Mouse (Mus musculus): Measurements from ENCODE around the gene Pla2g3.
A peak's percentile ranks its signal among the peaks of the same experiment; 100 is the strongest.

Pla2g3 gene

DNA sequence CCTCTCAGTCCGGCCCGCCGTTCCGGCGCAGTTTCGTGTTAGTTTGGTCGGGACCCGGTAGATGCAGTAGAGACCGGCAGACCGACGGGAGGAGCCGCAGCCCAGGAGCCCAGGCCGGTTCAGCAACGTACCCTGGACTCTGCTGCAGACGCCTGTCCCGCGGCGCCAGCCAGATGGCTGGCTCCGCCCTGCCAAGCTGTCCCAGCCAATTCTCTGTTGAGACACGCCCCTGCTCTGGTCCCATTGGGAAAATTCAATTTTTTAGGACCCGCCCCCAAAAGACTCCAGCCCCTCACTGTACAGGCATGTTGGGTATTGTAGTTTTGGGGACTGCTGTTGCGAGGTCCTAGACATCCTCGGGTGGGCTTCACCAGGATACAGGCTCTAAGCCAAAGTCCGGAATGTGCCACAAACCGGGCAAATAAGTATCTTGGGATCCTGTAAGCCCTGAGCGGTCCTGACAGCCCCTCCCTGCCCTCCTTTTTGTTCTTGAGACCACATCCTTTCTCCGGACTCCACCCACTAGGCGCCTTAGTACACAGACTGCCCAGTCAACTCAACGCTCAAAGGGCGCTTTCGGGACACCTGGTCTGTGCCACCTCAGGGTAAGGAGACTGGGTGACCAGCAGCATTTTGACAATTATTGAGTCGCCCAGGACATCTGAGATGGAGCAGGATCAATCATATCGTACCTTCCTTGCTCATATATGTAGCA is 51.2 kb downstream of the Pla2g3 start:
- DNase-seq, result peak; percentile 79

- no peak for DNase-seq
These were observed 51.7 kb downstream of the Pla2g3 start for GRCm38 (mm10) chr11:3539826-3540196.

- no peak for DNase-seq
These were observed 52.5 kb downstream of the Pla2g3 start, which contains the start of gene Smtn for GRCm38 (mm10) chr11:3540451-3541085. Smtn (minus strand) TSS chr11:3540612.

DNA sequence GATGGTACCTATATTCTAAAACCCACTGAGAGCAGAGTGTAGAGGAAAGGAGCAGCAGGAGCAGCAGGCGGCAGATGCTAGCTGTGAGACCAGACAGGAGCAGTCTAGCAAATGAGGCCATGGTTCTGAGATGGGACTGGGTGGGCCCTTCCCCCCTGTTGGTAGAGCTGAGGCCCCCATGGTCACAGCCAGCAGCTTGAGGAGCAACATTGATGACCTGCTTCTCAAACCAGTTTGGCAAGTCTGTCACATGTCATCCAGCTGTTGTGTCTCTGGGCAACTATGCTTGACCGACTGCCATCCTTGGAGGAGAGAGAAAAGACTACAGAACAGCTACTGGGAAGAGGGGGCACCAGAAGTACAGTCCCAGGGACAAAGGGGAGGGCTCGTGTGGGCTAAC is 53.8 kb downstream of the Pla2g3 start:
- DNase-seq, result no peak

DNA sequence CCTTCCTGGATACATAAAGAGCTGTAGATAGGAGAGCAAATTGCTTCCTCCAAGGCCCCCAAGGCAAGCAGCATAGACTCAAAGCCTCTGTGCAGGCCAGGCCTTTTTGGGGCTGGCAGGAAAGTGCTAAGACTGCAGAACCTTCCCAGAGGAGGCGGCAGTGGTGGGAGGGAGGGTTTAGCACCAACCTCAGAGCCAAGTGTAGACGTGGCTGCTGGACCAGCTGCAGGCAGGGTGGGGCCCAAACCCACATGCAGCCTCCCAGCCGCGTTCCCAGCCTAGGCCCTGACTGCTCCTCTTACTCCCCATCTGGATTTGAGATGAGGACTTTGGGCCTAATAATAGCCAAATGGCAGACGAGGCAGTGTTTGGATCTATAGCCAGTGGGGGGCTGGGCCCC is 54.9 kb downstream of the Pla2g3 start:
- DNase-seq, result no peak

DNA sequence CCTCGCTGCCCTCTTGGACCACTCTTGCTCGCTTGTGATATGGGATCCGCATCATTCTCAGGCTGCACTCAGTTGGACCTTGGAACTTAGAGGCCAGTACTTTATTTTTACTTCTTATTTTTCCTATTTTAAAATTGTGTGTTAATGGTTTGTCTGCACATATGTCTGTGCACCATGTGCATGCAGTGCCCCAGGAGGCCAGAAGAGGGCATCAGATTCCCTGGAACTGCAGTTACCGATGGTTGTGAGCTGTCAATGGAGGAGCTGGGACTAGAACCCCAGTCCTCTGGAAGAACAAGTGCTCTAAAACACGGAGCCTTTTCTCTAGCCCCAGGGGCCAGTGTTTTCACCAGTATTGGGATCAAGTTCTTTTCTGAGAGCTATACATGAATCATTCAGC is 56.3 kb downstream of the Pla2g3 start:
- no peak for DNase-seq

GRCm38 (mm10) chr11:3545531-3546241 is 57.6 kb downstream of the Pla2g3 start:
- DNase-seq, result no peak

- DNase-seq, result no peak
These were observed 58.1 kb downstream of the Pla2g3 start for GRCm38 (mm10) chr11:3546242-3546562.

DNA sequence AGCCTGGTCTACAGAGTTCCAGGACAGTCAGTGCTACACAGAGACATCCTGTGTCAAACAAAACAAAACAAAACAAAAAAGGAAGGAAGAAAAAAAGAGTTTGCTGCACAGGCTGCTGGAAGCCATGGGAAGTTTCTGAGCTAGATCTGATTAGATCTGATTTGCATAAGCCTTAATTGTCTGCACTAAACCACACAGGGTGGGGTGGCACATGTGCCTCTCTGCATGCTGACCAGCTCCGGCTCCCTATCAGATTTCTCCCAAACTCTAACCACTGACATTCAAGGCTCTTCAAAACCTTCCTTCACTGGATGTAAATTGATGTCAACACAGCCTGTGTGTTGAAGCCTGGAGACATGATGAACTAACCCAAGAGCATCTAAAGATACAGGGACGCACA is 59.0 kb downstream of the Pla2g3 start:
- DNase-seq, result no peak

- no peak for DNase-seq
These were observed 59.9 kb downstream of the Pla2g3 start for GRCm38 (mm10) chr11:3547969-3548368.

- DNase-seq, result no peak
These were observed 60.6 kb downstream of the Pla2g3 start for GRCm38 (mm10) chr11:3548564-3549295.

All from right cerebral cortex, postnatal 14 days (tissue).